Mouse (Mus musculus): Measurements from ENCODE around the gene Pkp1. TPM values are rescaled to one million over a fixed set of nuclear protein-coding genes. Genes with fewer than 3 reads are reported as not detected.

Pkp1 gene
- total RNA-seq, 2 experiments from 2014 or later = not detected

DNA sequence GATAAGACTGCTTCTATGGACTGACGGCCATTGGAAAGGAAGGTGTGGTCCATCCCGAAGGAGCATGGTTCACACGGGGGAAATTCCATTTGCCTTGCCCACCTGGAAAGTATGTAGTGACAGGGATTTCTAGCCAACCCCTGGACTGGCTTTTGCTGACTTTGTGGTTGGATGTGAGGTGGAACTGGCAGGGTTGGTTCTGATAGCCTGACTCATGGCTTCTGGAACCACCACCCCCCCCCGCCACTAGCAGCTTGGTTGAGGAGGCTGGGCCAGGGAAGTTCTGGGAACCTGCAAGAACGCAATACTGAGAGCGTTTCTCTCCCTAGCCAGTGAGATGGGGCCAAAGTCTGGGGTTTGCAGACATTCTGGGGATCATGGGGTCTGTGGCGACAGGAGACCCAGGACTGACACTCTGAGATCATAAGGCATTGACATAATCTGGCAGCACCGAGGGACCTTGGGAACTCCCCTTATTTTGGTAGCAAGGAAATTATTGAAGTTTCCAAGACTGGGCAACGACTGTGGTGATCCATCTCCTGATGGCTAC is 55.1 kb downstream of the Pkp1 start:
- intact Hi-C loops (cut with DNase I) = no loop called here
- no peak for DNase-seq
- no peak overlapping the region for H3K27ac ChIP-seq
- no peak overlapping the region for H3K4me3 ChIP-seq
- no peak for TF ChIP-seq CTCF (IDR thresholded peaks at IDR 0.05)

DNA sequence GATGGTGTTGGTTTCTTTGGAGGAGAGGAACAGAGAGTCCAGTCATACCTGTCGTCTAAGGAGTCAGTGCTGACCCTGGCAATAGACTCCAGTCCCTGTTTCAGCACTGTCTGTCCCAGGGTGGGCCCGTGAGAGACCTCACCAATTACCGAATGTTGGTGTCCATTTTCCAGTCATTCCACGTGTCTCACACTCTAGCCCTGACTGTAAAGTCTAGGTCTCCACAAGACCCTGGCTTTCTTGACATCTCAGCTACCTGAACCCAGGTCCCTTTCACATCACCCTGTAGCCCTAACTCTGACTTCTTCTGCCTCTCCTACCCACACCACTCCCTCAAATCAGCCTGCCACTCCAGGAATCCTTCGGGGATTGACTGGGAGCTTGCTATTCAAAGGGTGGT is 56.4 kb downstream of the Pkp1 start:
- H3K27ac ChIP-seq = no peak overlapping the region
- no peak overlapping the region for H3K4me3 ChIP-seq
- TF ChIP-seq CTCF (IDR thresholded peaks at IDR 0.05) = no peak
- intact Hi-C loops (cut with DNase I) = no loop called here
- no peak for DNase-seq

- DNase-seq = no peak
- intact Hi-C loops (cut with DNase I) = no loop called here
Observed at GRCm38 (mm10) chr1:135861980-135862552, 56.9 kb downstream of the Pkp1 start.

GRCm38 (mm10) chr1:135861091-135861490 is 57.9 kb downstream of the Pkp1 start:
- no peak overlapping the region for H3K4me3 ChIP-seq
- H3K27ac ChIP-seq = no peak overlapping the region
- TF ChIP-seq CTCF (IDR thresholded peaks at IDR 0.05) = no peak
- no peak for DNase-seq
- intact Hi-C loops (cut with DNase I) = no loop called here

More at GRCm38 (mm10) chr1:135861980-135862552, 56.9 kb downstream of the Pkp1 start:
- Histone ChIP-seq H3K27ac (no peak overlapping the region), H3K4me3 (no peak overlapping the region)
- no peak for TF ChIP-seq CTCF (IDR thresholded peaks at IDR 0.05)

- no peak for TF ChIP-seq CTCF (IDR thresholded peaks at IDR 0.05)
- intact Hi-C loops (cut with DNase I) = no loop called here
- DNase-seq = no peak
- Histone ChIP-seq H3K4me3 (no peak overlapping the region), H3K27ac (no peak overlapping the region)
Observed at GRCm38 (mm10) chr1:135858533-135858932, 60.5 kb downstream of the Pkp1 start.

DNA sequence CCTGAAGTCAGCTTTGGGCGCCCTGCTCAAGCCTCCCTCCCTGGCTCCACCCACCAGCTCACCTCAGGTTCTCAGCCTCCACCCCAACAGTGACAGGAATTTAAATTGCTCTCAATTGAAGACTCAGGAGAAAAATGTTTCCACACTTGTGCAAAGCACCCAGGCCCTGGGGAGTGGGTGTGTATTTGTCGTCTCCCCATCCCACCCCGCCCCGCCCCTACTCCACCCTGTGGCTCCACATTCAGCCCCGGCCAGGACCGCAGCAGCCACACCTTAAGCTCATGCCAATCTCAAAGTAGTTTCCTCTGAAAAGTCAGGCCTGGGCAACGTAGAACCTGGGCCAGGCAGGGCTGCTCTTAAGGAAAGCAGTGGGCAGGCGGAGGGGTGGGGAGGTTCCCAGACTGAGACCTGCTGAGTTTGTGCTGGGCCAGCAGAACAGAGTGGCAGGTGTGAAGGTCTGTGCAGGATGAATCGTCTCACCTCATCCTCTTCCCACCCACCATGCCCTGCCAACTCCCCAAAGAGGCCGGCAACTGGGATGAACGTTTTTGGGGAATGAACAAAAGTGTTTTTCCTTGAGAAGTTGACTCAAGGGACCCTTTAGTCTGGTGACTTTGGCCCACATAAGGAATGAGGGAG is 61.8 kb downstream of the Pkp1 start:
- Histone ChIP-seq H3K4me3 (no peak overlapping the region), H3K27ac (no peak overlapping the region)
- DNase-seq = no peak
- intact Hi-C loops (cut with DNase I) = no loop called here
- no peak for TF ChIP-seq CTCF (IDR thresholded peaks at IDR 0.05)

- Histone ChIP-seq H3K4me3 (no peak overlapping the region), H3K27ac (no peak overlapping the region)
- no peak for DNase-seq
- intact Hi-C loops (cut with DNase I) = no loop called here
- no peak for TF ChIP-seq CTCF (IDR thresholded peaks at IDR 0.05)
Observed at GRCm38 (mm10) chr1:135856070-135856469, 62.9 kb downstream of the Pkp1 start.

- Histone ChIP-seq H3K27ac (no peak overlapping the region), H3K4me3 (no peak overlapping the region)
- no peak for TF ChIP-seq CTCF (IDR thresholded peaks at IDR 0.05)
- no peak for DNase-seq
- intact Hi-C loops (cut with DNase I) = no loop called here
Observed at GRCm38 (mm10) chr1:135855344-135855687, 63.7 kb downstream of the Pkp1 start.

- intact Hi-C loops (cut with DNase I) = no loop called here
- no peak overlapping the region for H3K27ac ChIP-seq
- TF ChIP-seq CTCF (IDR thresholded peaks at IDR 0.05) = no peak
- DNase-seq = no peak
- no peak overlapping the region for H3K4me3 ChIP-seq
Observed at GRCm38 (mm10) chr1:135854591-135855343, 64.2 kb downstream of the Pkp1 start.

DNA sequence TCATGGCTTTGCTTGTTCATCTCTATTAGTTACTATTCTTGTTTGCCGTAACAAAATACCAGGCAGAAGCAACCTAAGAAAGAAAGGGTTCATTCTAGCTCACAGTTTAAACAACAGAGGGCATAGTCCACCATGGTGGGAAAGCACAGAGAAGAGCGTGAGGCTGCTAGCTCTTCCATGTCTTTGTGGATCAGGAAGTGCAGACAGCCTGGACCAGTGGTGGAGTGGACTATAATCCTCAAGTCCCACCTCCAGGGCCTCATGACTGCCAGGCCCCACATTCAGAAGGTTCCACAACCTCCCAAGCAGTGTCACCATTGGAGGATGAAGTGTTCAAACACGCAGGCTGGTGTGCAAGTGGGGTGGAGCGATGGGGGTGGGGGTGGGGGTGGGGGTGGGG is 65.8 kb downstream of the Pkp1 start:
- Histone ChIP-seq H3K4me3 (no peak overlapping the region), H3K27ac (no peak overlapping the region)
- intact Hi-C loops (cut with DNase I) = no loop called here
- no peak for DNase-seq
- no peak for TF ChIP-seq CTCF (IDR thresholded peaks at IDR 0.05)

DNA sequence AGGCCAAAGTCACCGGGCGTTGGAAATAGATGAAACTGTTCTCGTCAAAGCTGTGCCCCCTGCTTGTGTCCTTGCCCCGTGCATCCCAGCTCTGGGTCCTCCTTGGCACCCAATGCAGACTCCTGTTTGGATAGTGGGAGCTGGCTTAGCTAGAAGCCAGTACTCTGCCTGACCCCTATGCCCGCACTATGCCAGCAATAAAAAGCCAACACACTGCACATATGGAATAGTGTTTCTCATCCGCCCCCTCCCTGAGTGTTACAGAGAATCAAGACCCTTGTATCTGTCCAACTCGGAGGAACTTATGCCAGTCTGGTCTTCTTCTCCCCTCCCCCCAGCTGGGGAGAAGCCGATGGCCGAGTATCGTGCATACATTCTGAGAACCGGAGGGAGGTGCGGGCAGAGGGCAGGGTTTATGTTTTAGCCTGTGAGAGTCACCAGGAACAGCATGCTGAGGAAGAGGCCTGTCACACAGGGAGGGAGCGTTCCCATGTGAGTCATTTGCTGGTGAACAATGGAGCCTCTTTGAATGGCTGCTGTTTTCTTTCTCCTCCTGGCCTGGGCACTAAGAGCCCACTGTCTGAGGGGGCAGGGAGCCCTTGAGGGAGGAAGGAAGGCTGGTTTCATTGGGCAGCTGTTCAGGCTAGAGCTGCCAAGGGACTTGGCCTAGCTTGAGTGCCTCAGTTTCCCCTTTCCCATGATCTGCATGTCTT is 66.8 kb downstream of the Pkp1 start:
- intact Hi-C loops (cut with DNase I) = no loop called here
- no peak overlapping the region for H3K4me3 ChIP-seq
- H3K27ac ChIP-seq = no peak overlapping the region
- DNase-seq = no peak
- no peak for TF ChIP-seq CTCF (IDR thresholded peaks at IDR 0.05)

- Histone ChIP-seq H3K27ac (no peak overlapping the region), H3K4me3 (no peak overlapping the region)
- peak; percentile 67 for TF ChIP-seq CTCF (IDR thresholded peaks at IDR 0.05)
- intact Hi-C loops (cut with DNase I) = no loop called here
- peak; percentile 64 for DNase-seq
Observed at GRCm38 (mm10) chr1:135850722-135851512, 68.1 kb downstream of the Pkp1 start.

Data from gastrocnemius, adult 2 months (tissue).